Mouse (Mus musculus): ENCODE results near the gene Bcl7b. TPM values are rescaled to one million over a fixed set of nuclear protein-coding genes. Genes with fewer than 3 reads are reported as not detected.

Gene Bcl7b
- polyA plus RNA-seq, 1 experiment from 2014 or later: 58.8 TPM

GRCm38 (mm10) chr5:135162821-135163220, 5.3 kb upstream of the Bcl7b start:
- no peak overlapping the region for H3K9ac ChIP-seq (ENCODE audit: low read depth, low read length)
- peak overlapping the region; percentile 87 for H3K27ac ChIP-seq
- H3K4me3 ChIP-seq (replicated peaks; ENCODE audit: low read depth, low read length): no peak overlapping the region
- no peaks in the 10 kb centered on the region for H3K4me1 ChIP-seq (replicated peaks; ENCODE audit: insufficient read depth, low read length)
- H3K36me3 ChIP-seq (ENCODE audit: insufficient read depth, low read length): peaks cover 26% of the 10 kb centered on the region
- H3K9me3 ChIP-seq (replicated peaks; ENCODE audit: low read length): no peaks in the 10 kb centered on the region
- no peak for TF ChIP-seq CTCF (IDR thresholded peaks at IDR 0.05; ENCODE audit: low read depth)
- ATAC-seq (replicated peaks; ENCODE audit: low FRiP score, low read depth) (peak; percentile 64; the same call in 1 of the 2 replicates), DNase-seq (ENCODE audit: low spot score) (no peak)
- no peaks in the 10 kb centered on the region for H3K27me3 ChIP-seq (ENCODE audit: insufficient read depth, low read length)
- WGBS: 62% methylated on average over 6 of the region's 6 CpGs
- no peak overlapping the region for H3K4me2 ChIP-seq (ENCODE audit: low read length)

- peak overlapping the region; percentile 26; the same call in 1 of the 2 replicates for H3K27ac ChIP-seq
- 60% methylated on average over 4 of the region's 4 CpGs for WGBS
- H3K9ac ChIP-seq (ENCODE audit: low read depth, low read length): no peak overlapping the region
- H3K4me2 ChIP-seq (ENCODE audit: low read length): no peak overlapping the region
- no peak for ATAC-seq (replicated peaks; ENCODE audit: low FRiP score, low read depth)
- no peaks in the 10 kb centered on the region for H3K27me3 ChIP-seq (ENCODE audit: insufficient read depth, low read length)
- H3K4me3 ChIP-seq (replicated peaks; ENCODE audit: low read depth, low read length): no peak overlapping the region
- H3K36me3 ChIP-seq (ENCODE audit: insufficient read depth, low read length): peaks cover 4% of the 10 kb centered on the region; the same call in 1 of the 2 replicates
- no peaks in the 10 kb centered on the region for H3K9me3 ChIP-seq (replicated peaks; ENCODE audit: low read length)
- peaks cover 11% of the 10 kb centered on the region; the same call in 1 of the 2 replicates for H3K4me1 ChIP-seq (replicated peaks; ENCODE audit: insufficient read depth, low read length)
- TF ChIP-seq CTCF (IDR thresholded peaks at IDR 0.05; ENCODE audit: low read depth): no peak
- DNase-seq (ENCODE audit: low spot score): no peak
Observed at GRCm38 (mm10) chr5:135166909-135167308, 1.2 kb upstream of the Bcl7b start.

GRCm38 (mm10) chr5:135167469-135167868, 614 bp upstream of the Bcl7b start:
- H3K4me1 ChIP-seq (replicated peaks; ENCODE audit: insufficient read depth, low read length): peaks cover 11% of the 10 kb centered on the region; the same call in 1 of the 2 replicates
- H3K4me2 ChIP-seq (ENCODE audit: low read length): no peak overlapping the region
- 0 out of 2 replicates have a peak overlapping the region, but pooled peaks have one; percentile 26 for H3K27ac ChIP-seq
- H3K4me3 ChIP-seq (replicated peaks; ENCODE audit: low read depth, low read length): no peak overlapping the region
- H3K9ac ChIP-seq (ENCODE audit: low read depth, low read length): no peak overlapping the region
- H3K27me3 ChIP-seq (ENCODE audit: insufficient read depth, low read length): no peaks in the 10 kb centered on the region
- WGBS: 94% methylated on average over 4 of the region's 4 CpGs
- ATAC-seq (replicated peaks; ENCODE audit: low FRiP score, low read depth): no peak
- DNase-seq (ENCODE audit: low spot score): no peak
- peaks cover 10% of the 10 kb centered on the region; the same call in 1 of the 2 replicates for H3K36me3 ChIP-seq (ENCODE audit: insufficient read depth, low read length)
- no peak for TF ChIP-seq CTCF (IDR thresholded peaks at IDR 0.05; ENCODE audit: low read depth)
- no peaks in the 10 kb centered on the region for H3K9me3 ChIP-seq (replicated peaks; ENCODE audit: low read length)

GRCm38 (mm10) chr5:135169479-135169878, 1.4 kb downstream of the Bcl7b start:
- peak overlapping the region; percentile 87 for H3K4me2 ChIP-seq (ENCODE audit: low read length)
- DNase-seq (ENCODE audit: low spot score) (no peak), ATAC-seq (replicated peaks; ENCODE audit: low FRiP score, low read depth) (no peak)
- H3K4me3 ChIP-seq (replicated peaks; ENCODE audit: low read depth, low read length): peak overlapping the region; percentile 73
- WGBS: 93% methylated on average over 5 of the region's 5 CpGs
- peaks cover 18% of the 10 kb centered on the region; the same call in 1 of the 2 replicates for H3K36me3 ChIP-seq (ENCODE audit: insufficient read depth, low read length)
- peak overlapping the region; percentile 92 for H3K9ac ChIP-seq (ENCODE audit: low read depth, low read length)
- peak overlapping the region; percentile 99; the same call in 1 of the 2 replicates for H3K27ac ChIP-seq
- no peak for TF ChIP-seq CTCF (IDR thresholded peaks at IDR 0.05; ENCODE audit: low read depth)
- H3K27me3 ChIP-seq (ENCODE audit: insufficient read depth, low read length): no peaks in the 10 kb centered on the region
- peaks cover 11% of the 10 kb centered on the region; the same call in 1 of the 2 replicates for H3K4me1 ChIP-seq (replicated peaks; ENCODE audit: insufficient read depth, low read length)
- no peaks in the 10 kb centered on the region for H3K9me3 ChIP-seq (replicated peaks; ENCODE audit: low read length)

GRCm38 (mm10) chr5:135171688-135172220, 3.7 kb downstream of the Bcl7b start:
- ATAC-seq (replicated peaks; ENCODE audit: low FRiP score, low read depth) (no peak), DNase-seq (ENCODE audit: low spot score) (no peak)
- 93% methylated on average over 6 of the region's 6 CpGs for WGBS
- Histone ChIP-seq H3K9me3 (replicated peaks; ENCODE audit: low read length) (no peaks in the 10 kb centered on the region), H3K4me3 (replicated peaks; ENCODE audit: low read depth, low read length) (no peak overlapping the region), H3K27me3 (ENCODE audit: insufficient read depth, low read length) (no peaks in the 10 kb centered on the region), H3K9ac (ENCODE audit: low read depth, low read length) (no peak overlapping the region), H3K36me3 (ENCODE audit: insufficient read depth, low read length) (peaks cover 18% of the 10 kb centered on the region; the same call in 1 of the 2 replicates), H3K4me1 (replicated peaks; ENCODE audit: insufficient read depth, low read length) (peaks cover 11% of the 10 kb centered on the region; the same call in 1 of the 2 replicates), H3K27ac (no peak overlapping the region; the same call in 1 of the 2 replicates), H3K4me2 (ENCODE audit: low read length) (no peak overlapping the region)
- TF ChIP-seq CTCF (IDR thresholded peaks at IDR 0.05; ENCODE audit: low read depth): no peak

- WGBS: 91% methylated on average over 5 of the region's 5 CpGs
- Histone ChIP-seq H3K4me1 (replicated peaks; ENCODE audit: insufficient read depth, low read length) (peaks cover 11% of the 10 kb centered on the region; the same call in 1 of the 2 replicates), H3K27me3 (ENCODE audit: insufficient read depth, low read length) (no peaks in the 10 kb centered on the region), H3K9me3 (replicated peaks; ENCODE audit: low read length) (no peaks in the 10 kb centered on the region), H3K36me3 (ENCODE audit: insufficient read depth, low read length) (peaks cover 28% of the 10 kb centered on the region), H3K4me2 (ENCODE audit: low read length) (no peak overlapping the region), H3K27ac (no peak overlapping the region), H3K4me3 (replicated peaks; ENCODE audit: low read depth, low read length) (no peak overlapping the region), H3K9ac (ENCODE audit: low read depth, low read length) (no peak overlapping the region)
- DNase-seq (ENCODE audit: low spot score): no peak
- ATAC-seq (replicated peaks; ENCODE audit: low FRiP score, low read depth): no peak
- TF ChIP-seq CTCF (IDR thresholded peaks at IDR 0.05; ENCODE audit: low read depth): no peak
Observed at GRCm38 (mm10) chr5:135172986-135173385, 4.9 kb downstream of the Bcl7b start.

All from kidney, postnatal 0 days (tissue).